Mouse (Mus musculus): ENCODE data around the gene Kank1. TPM values are rescaled to one million over a fixed set of nuclear protein-coding genes. Genes with fewer than 3 reads are reported as not detected.

The Kank1 gene
- polyA plus RNA-seq, 1 experiment from 2014 or later, result 4.7 TPM

DNA sequence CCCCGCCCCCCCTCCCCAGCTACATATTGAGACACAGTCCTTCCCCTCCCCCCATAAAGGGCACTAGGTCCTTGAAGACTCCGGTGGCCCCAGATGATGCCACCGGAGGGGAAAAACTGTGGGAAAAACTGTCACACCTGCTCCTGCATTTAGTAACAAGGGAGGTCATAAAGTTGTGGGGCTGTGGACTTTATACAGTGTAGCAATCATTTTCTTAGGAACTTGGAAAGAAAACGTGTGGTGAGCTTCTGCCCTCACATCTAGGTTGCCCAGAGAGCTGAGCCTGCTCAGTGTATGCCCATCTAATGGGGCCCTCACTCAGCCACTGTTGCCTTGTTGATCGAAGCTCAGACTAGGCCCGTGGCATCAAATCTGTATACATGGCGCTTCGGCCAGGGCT is 9.3 kb downstream of the Kank1 start:
- Histone ChIP-seq H3K27ac (replicated peaks; ENCODE audit: low read depth, low read length) (no peak overlapping the region), H3K36me3 (ENCODE audit: control insufficient read depth, insufficient read depth, low read length) (no peaks in the 10 kb centered on the region), H3K27me3 (ENCODE audit: control insufficient read depth, insufficient read depth, low read length) (no peaks in the 10 kb centered on the region), H3K4me3 (replicated peaks; ENCODE audit: low read depth, low read length) (no peak overlapping the region), H3K4me1 (ENCODE audit: control insufficient read depth, insufficient read depth, low read length) (0 out of 2 replicates have a peak, but pooled peaks cover 5% of the 10 kb centered on the region), H3K9me3 (ENCODE audit: control insufficient read depth, low read length) (no peaks in the 10 kb centered on the region), H3K4me2 (ENCODE audit: low read length) (no peak overlapping the region), H3K9ac (replicated peaks; ENCODE audit: low read length) (no peak overlapping the region)
- DNase-seq, result no peak
- WGBS, result 92% methylated on average over 8 of the region's 8 CpGs
- ATAC-seq (ENCODE audit: low FRiP score, low TSS enrichment), result no peak

DNA sequence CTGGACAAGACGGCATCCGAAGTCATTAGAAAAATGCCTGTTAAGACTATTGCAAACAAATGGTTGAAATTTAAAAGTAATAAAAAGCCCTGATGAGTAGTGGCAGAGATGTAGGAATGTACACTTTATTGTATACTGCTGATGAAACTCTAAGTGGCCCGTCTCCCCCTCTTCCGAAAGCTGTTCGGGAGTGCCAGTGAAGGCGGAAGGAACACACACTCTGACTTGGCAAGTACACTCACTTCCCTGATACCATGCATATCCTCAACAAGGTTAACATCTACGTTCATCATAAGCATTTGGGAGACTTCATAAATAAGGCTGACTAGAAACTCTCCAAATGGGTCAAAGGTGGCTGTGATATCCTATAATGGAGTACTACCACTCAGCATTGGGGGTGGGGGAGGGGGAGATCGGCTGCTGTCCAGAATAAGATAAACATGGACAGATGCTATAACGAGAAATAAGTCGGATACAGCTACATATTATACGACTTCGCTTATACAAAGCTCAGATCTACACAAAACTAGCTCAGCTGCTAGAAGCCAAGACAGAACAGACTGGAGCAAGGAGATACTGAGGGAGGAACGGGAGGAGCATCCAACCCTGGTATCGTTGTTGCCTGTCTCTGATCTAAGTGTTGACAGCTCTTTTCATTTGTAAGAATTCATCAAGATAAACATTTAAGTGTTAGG is 11.2 kb downstream of the Kank1 start:
- no peaks in the 10 kb centered on the region for H3K36me3 ChIP-seq (ENCODE audit: control insufficient read depth, insufficient read depth, low read length)
- 0 out of 2 replicates have a peak, but pooled peaks cover 5% of the 10 kb centered on the region for H3K4me1 ChIP-seq (ENCODE audit: control insufficient read depth, insufficient read depth, low read length)
- DNase-seq (no peak), ATAC-seq (ENCODE audit: low FRiP score, low TSS enrichment) (no peak)
- no peak overlapping the region for H3K27ac ChIP-seq (replicated peaks; ENCODE audit: low read depth, low read length)
- H3K4me2 ChIP-seq (ENCODE audit: low read length), result no peak overlapping the region
- no peaks in the 10 kb centered on the region for H3K27me3 ChIP-seq (ENCODE audit: control insufficient read depth, insufficient read depth, low read length)
- 94% methylated on average over 14 of the region's 14 CpGs for WGBS
- H3K9me3 ChIP-seq (ENCODE audit: control insufficient read depth, low read length), result no peaks in the 10 kb centered on the region
- H3K9ac ChIP-seq (replicated peaks; ENCODE audit: low read length), result no peak overlapping the region
- H3K4me3 ChIP-seq (replicated peaks; ENCODE audit: low read depth, low read length), result no peak overlapping the region

DNA sequence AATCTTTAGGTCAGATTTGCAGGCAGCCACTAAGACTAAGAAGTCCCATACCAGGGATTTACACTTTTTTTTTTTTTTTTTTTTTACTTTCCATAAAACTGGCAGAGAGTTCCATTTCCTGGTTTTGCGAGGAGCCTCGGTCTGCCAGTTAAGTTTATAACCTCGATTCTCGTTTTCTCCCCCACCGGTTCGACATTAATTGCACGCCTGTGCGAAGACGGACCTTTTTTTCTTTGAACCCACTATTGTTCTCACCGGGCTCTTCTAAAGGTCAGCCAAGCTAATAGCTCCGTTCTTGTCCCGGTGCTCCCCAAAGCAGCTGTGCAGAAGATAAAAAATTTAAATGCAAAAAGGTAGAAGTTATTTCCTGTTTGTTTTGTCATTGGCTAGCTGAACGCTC is 12.5 kb downstream of the Kank1 start:
- Histone ChIP-seq H3K4me2 (ENCODE audit: low read length) (no peak overlapping the region), H3K4me3 (replicated peaks; ENCODE audit: low read depth, low read length) (no peak overlapping the region), H3K27ac (replicated peaks; ENCODE audit: low read depth, low read length) (no peak overlapping the region), H3K36me3 (ENCODE audit: control insufficient read depth, insufficient read depth, low read length) (no peaks in the 10 kb centered on the region), H3K9ac (replicated peaks; ENCODE audit: low read length) (no peak overlapping the region), H3K27me3 (ENCODE audit: control insufficient read depth, insufficient read depth, low read length) (no peaks in the 10 kb centered on the region), H3K4me1 (ENCODE audit: control insufficient read depth, insufficient read depth, low read length) (0 out of 2 replicates have a peak, but pooled peaks cover 5% of the 10 kb centered on the region), H3K9me3 (ENCODE audit: control insufficient read depth, low read length) (no peaks in the 10 kb centered on the region)
- DNase-seq (no peak), ATAC-seq (ENCODE audit: low FRiP score, low TSS enrichment) (no peak)
- WGBS, result 50% methylated on average over 13 of the region's 13 CpGs

DNA sequence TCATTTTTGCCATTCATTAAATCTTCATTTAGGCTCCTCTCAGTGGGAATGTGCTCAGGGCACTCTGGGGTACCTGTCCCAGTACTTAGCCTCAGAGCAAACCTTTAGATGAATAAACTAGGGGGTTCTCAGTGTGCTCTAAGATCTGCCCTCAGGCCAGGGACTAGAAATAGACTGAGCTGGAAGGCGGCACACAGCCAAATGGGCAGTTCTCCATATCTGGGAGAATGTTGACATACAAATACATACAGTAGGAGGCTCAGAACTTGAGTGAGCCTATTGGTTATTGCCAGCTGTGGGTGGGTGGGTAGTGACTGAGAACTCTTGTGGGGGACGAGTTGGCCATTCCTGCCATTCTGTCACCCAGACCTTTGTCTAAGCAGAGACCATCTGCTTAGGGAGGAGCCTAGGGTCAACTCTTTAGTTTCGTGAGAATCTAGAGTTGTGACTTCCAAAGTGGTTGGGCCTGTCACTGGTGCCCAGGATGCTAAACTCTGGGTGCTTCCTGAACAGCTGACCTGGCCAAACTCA is 14.9 kb downstream of the Kank1 start:
- no peak for ATAC-seq (ENCODE audit: low FRiP score, low TSS enrichment)
- WGBS, result 88% methylated on average over 3 of the region's 3 CpGs

DNA sequence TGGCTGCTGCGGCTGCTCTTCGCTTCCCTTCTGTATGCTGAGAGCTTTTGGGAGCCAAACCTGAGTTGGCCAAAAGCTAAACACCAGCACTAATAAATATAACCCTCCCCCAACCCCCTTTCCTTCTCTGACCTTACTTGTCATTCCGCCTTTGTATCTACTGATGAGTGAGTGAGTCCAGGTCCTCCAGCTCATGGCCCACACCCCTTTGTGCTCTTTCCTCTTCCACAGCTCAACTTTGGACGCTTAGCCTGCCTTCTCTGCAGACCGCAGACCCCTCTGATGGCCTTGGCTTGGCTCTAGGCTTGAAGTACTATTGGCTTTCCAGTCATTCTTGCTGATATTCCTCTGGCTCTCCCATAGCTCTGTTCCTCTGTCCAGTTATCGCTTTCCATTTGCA is 16.4 kb downstream of the Kank1 start:
- Histone ChIP-seq H3K27ac (replicated peaks; ENCODE audit: low read depth, low read length) (no peak overlapping the region), H3K27me3 (ENCODE audit: control insufficient read depth, insufficient read depth, low read length) (no peaks in the 10 kb centered on the region), H3K9ac (replicated peaks; ENCODE audit: low read length) (no peak overlapping the region), H3K4me3 (replicated peaks; ENCODE audit: low read depth, low read length) (no peak overlapping the region), H3K4me1 (ENCODE audit: control insufficient read depth, insufficient read depth, low read length) (0 out of 2 replicates have a peak, but pooled peaks cover 5% of the 10 kb centered on the region), H3K36me3 (ENCODE audit: control insufficient read depth, insufficient read depth, low read length) (no peaks in the 10 kb centered on the region), H3K9me3 (ENCODE audit: control insufficient read depth, low read length) (no peaks in the 10 kb centered on the region), H3K4me2 (ENCODE audit: low read length) (no peak overlapping the region)
- 93% methylated on average over 6 of the region's 6 CpGs for WGBS
- no peak for DNase-seq
- ATAC-seq (ENCODE audit: low FRiP score, low TSS enrichment), result no peak

More for the DNA sequence above, 14.9 kb downstream of the Kank1 start:
- no peaks in the 10 kb centered on the region for H3K27me3 ChIP-seq (ENCODE audit: control insufficient read depth, insufficient read depth, low read length)
- no peak for DNase-seq
- H3K36me3 ChIP-seq (ENCODE audit: control insufficient read depth, insufficient read depth, low read length), result no peaks in the 10 kb centered on the region
- no peak overlapping the region for H3K27ac ChIP-seq (replicated peaks; ENCODE audit: low read depth, low read length)
- H3K9me3 ChIP-seq (ENCODE audit: control insufficient read depth, low read length), result no peaks in the 10 kb centered on the region
- no peak overlapping the region for H3K9ac ChIP-seq (replicated peaks; ENCODE audit: low read length)
- no peak overlapping the region for H3K4me3 ChIP-seq (replicated peaks; ENCODE audit: low read depth, low read length)
- 0 out of 2 replicates have a peak, but pooled peaks cover 5% of the 10 kb centered on the region for H3K4me1 ChIP-seq (ENCODE audit: control insufficient read depth, insufficient read depth, low read length)
- H3K4me2 ChIP-seq (ENCODE audit: low read length), result no peak overlapping the region

DNA sequence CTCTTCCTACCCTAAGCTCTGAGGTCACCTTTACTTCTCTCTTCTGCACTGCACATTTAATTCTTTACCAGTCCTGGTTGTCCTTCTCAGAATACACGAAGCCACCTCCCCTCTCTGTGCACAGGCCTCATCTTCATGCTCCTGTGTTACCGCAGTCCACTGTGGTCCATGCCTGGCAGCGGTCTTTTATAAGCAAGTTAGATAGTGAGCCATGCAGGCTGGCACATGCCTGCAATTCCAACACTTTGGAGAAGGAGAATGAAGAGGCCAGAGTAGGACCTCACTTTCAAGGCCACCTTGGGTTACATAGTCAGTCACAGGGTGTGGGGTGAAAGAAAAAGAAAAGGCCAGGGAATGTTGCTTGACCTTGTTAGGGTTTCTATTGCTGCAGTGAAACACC is 16.9 kb downstream of the Kank1 start:
- H3K9ac ChIP-seq (replicated peaks; ENCODE audit: low read length), result no peak overlapping the region
- H3K27ac ChIP-seq (replicated peaks; ENCODE audit: low read depth, low read length), result no peak overlapping the region
- no peak overlapping the region for H3K4me2 ChIP-seq (ENCODE audit: low read length)
- ATAC-seq (ENCODE audit: low FRiP score, low TSS enrichment) (no peak), DNase-seq (no peak)
- no peaks in the 10 kb centered on the region for H3K9me3 ChIP-seq (ENCODE audit: control insufficient read depth, low read length)
- H3K4me1 ChIP-seq (ENCODE audit: control insufficient read depth, insufficient read depth, low read length), result 0 out of 2 replicates have a peak, but pooled peaks cover 5% of the 10 kb centered on the region
- no peak overlapping the region for H3K4me3 ChIP-seq (replicated peaks; ENCODE audit: low read depth, low read length)
- WGBS, result 96% methylated on average over 3 of the region's 3 CpGs
- H3K27me3 ChIP-seq (ENCODE audit: control insufficient read depth, insufficient read depth, low read length), result no peaks in the 10 kb centered on the region
- H3K36me3 ChIP-seq (ENCODE audit: control insufficient read depth, insufficient read depth, low read length), result no peaks in the 10 kb centered on the region

DNA sequence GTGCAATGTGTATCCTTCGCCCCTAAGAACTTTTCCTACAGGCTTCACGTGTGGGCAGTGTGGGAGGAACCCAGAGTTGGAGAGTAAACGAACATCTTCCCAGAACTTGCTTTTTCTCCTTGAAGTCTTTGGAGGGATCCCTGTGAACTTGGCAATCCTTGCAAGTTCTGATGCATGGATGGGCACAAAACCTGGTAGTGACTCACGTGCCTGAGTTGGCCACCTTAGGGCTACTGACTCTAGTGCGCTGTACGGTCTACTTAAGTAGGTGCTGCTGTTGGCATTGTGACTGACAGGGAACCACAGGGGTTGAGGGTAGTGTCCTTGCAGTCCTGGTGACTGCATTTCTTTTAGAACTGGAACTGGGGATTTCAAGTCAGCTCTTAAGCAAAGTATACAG is 21.5 kb downstream of the Kank1 start:
- DNase-seq (no peak), ATAC-seq (ENCODE audit: low FRiP score, low TSS enrichment) (no peak)
- no peaks in the 10 kb centered on the region for H3K4me1 ChIP-seq (ENCODE audit: control insufficient read depth, insufficient read depth, low read length)
- no peaks in the 10 kb centered on the region for H3K9me3 ChIP-seq (ENCODE audit: control insufficient read depth, low read length)
- WGBS, result 91% methylated on average over 6 of the region's 6 CpGs
- H3K36me3 ChIP-seq (ENCODE audit: control insufficient read depth, insufficient read depth, low read length), result no peaks in the 10 kb centered on the region
- no peak overlapping the region for H3K9ac ChIP-seq (replicated peaks; ENCODE audit: low read length)
- H3K4me2 ChIP-seq (ENCODE audit: low read length), result no peak overlapping the region
- no peak overlapping the region for H3K27ac ChIP-seq (replicated peaks; ENCODE audit: low read depth, low read length)
- H3K27me3 ChIP-seq (ENCODE audit: control insufficient read depth, insufficient read depth, low read length), result no peaks in the 10 kb centered on the region
- H3K4me3 ChIP-seq (replicated peaks; ENCODE audit: low read depth, low read length), result no peak overlapping the region

DNA sequence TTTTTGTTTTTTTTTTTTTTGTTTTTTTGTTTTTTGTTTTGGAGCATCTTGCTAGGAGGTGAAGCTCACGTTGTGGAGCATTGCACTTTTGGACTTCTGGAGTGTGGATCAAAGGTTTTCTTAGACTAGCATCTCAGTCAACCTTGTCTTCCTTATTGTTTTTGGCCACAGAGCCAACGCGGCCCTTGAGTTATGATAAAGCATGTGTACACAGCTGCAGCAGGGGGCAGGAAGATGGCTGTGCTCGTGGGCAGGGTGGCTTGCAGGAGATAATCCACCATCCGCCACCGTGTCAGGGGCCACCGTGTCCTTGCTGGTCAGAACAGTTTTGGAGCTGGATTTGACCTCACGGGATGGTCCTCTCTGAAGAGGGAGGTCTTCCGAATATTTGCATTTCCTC is 29.4 kb downstream of the Kank1 start:
- DNase-seq, result peak; percentile 12
- Histone ChIP-seq H3K27me3 (ENCODE audit: control insufficient read depth, insufficient read depth, low read length) (no peaks in the 10 kb centered on the region), H3K4me3 (replicated peaks; ENCODE audit: low read depth, low read length) (no peak overlapping the region), H3K36me3 (ENCODE audit: control insufficient read depth, insufficient read depth, low read length) (no peaks in the 10 kb centered on the region), H3K9ac (replicated peaks; ENCODE audit: low read length) (no peak overlapping the region), H3K9me3 (ENCODE audit: control insufficient read depth, low read length) (no peaks in the 10 kb centered on the region), H3K27ac (replicated peaks; ENCODE audit: low read depth, low read length) (no peak overlapping the region), H3K4me2 (ENCODE audit: low read length) (no peak overlapping the region), H3K4me1 (ENCODE audit: control insufficient read depth, insufficient read depth, low read length) (no peaks in the 10 kb centered on the region)
- ATAC-seq (ENCODE audit: low FRiP score, low TSS enrichment), result no peak
- 13% methylated on average over 9 of the region's 9 CpGs for WGBS

DNA sequence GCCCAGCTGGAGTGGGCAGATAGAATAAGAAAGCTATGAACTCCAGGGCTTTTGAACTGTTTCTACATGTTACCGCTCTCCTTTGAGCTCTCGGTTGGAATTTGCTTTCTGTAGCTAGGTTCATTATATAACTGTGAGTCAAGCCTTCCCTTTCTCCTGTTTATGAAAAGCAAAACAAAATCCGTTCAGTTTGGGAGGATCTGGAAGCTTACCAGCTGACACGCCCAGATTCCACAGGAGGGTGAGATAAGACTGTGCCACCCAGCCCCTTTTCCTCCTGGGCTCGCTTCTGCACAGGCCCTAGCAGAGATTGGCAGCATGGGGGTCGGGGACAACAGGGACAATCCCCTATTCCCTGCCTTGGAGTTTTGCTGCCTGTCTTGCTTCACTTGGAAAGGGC is 30.5 kb downstream of the Kank1 start:
- no peaks in the 10 kb centered on the region for H3K36me3 ChIP-seq (ENCODE audit: control insufficient read depth, insufficient read depth, low read length)
- H3K4me2 ChIP-seq (ENCODE audit: low read length), result no peak overlapping the region
- WGBS, result 25% methylated on average over 6 of the region's 6 CpGs
- H3K27me3 ChIP-seq (ENCODE audit: control insufficient read depth, insufficient read depth, low read length), result no peaks in the 10 kb centered on the region
- H3K4me1 ChIP-seq (ENCODE audit: control insufficient read depth, insufficient read depth, low read length), result no peaks in the 10 kb centered on the region
- no peak overlapping the region for H3K9ac ChIP-seq (replicated peaks; ENCODE audit: low read length)
- no peak overlapping the region for H3K4me3 ChIP-seq (replicated peaks; ENCODE audit: low read depth, low read length)
- no peak for ATAC-seq (ENCODE audit: low FRiP score, low TSS enrichment)
- no peaks in the 10 kb centered on the region for H3K9me3 ChIP-seq (ENCODE audit: control insufficient read depth, low read length)
- no peak overlapping the region for H3K27ac ChIP-seq (replicated peaks; ENCODE audit: low read depth, low read length)
- no peak for DNase-seq
